Mouse (Mus musculus): ENCODE data around the gene Gap43.
"Not testable (repeated sequence)": the region's sequence is repeated elsewhere in the genome, so short reads cannot be mapped to it uniquely, and the experiment has no call there.

DNA sequence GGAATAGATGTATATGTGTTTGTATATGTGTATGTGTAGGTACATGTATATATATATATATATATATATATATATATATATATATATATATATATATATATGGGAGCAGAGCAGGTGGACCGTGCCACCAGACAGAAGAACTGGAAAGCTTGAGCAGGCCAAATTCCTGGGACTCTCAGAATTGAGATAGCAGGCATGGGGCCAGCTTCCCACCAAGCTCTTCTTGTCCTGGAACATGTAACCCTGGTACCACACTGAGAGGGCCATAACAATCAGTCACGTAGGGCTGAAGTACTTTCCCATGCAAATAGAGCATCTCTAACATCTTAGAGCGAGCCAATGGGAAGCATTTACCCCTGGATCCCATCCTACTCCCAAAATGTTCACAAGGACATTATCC, 96.3 kb downstream of the Gap43 start:
- not testable (repeated sequence) for TF ChIP-seq CTCF (IDR thresholded peaks at IDR 0.05; ENCODE audit: low read depth, low read length); GATA1 (IDR thresholded peaks at IDR 0.05; ENCODE audit: borderline replicate concordance, low read length)
